Mouse (Mus musculus): ENCODE results near the gene Tldc2.

- TF ChIP-seq CTCF (IDR thresholded peaks at IDR 0.05; ENCODE audit: borderline replicate concordance, insufficient read depth, low read depth, low read length) (no peak), POLR2A (IDR thresholded peaks at IDR 0.05; ENCODE audit: borderline replicate concordance, insufficient read depth, low read length) (no peak)
Measured at GRCm38 (mm10) chr2:157136176-157136575, 49.3 kb downstream of the Tldc2 start.
